Mouse (Mus musculus) CD8-positive naive resting alpha-beta T cell, adult 2 months (primary cell): ENCODE measurements around the gene Veph1.

Experiments
- DNase-seq, 2 experiments: peaks; one replicate each; pipeline ENCODE4 v3.0.0; 2022; ENCODE audit warnings: low read depth in 2 of 2, low spot score in 2 of 2

Veph1 gene

DNA sequence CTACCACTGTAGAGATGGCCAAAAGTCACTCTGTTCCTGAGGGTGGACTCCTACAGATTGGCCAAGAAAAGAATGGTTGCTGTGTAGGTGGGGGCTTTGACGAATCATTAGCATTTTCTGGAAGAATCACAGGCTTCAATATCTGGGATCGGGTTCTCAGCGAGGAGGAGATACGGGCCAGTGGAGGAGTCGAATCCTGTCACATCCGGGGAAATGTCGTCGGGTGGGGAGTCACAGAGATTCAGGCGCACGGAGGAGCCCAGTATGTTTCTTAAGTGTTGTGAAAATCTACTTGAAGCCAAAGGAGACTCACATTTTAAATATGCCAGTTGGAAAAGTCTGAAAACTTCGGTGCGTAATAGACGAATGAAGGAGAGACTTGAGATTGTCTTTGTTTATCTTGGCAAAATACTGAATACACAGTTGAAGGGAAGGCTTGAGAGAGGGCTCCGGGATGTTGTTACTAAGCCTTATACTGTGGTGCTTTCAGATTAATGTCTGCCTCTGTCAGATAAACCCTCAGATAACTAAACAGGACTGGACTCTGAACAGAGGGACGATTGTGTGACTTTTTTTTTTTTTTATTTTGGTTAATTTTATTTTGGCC is 71.6 kb downstream of the Veph1 start:
- no peak for DNase-seq

DNA sequence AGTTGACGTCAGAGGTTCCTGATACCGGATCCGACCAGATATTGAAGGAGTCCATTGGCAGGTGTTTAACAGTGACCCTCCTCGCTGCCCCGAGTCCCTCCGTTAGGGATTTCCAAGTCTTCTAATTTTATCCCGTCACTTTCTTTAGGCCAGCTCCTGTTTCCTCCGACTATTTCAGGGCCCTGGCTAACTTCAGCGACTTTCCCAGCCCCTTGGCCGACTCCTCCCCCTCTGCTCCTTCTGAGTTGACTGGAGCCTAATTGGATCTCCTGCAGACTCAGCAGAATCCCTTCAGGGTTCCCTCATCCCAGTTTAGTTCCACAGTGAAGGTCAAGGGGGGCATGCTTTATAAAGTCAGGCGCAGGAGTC is 75.4 kb downstream of the Veph1 start:
- DNase-seq = no peak

DNA sequence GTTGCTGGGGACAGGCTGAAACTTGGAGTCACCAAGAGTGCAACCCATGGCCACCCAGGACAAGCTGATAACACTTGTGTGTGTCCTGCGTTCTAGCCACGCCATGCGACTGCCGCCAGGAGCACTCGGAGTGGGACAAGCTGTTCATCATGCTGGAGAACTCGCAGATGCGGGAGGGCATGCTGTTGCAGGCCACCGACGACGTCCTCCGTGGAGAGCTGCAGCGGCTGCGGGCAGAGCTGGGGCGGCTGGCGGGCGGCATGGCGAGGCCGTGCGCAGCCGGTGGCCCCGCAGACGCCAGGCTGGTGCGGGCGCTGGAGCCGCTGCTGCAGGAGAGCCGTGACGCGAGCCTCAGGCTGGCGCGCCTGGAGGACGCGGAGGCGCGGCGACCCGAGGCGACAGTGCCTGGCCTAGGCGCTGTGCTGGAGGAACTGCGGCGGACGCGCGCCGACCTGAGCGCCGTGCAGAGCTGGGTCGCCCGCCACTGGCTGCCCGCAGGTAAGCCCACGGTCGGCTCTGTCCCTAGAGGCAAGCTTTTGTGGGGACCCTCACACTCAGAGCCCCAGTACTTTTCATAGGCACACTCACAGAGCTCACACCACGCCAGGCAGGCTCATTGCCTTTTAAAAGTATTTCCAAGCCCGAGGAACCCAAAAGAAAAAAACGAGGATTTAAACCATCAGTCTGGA is 75.9 kb downstream of the Veph1 start:
- no peak for DNase-seq

DNA sequence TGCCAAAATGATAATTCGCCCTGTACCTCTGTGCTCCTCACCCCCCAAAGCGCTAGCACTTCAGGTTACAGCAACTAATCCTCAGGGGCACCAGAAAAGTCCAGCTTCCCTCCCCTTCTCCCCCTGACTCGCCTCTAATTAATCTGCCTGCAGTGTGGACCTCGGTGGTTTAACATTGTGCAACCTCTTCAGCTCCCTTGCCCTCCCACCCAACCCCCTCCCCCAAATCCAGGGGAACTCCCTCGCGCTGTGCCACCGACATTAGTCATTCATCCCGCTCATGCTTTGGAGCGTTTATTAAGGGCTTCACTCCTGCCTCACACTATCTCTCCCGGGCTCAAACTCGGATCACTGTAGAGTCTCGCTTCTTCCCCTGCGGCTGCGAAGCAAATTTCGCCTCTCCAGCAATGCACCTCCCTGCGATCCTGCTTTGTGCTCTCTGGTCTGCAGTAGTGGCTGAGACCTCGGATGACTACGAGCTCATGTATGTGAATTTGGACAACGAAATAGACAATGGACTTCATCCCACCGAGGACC is 76.9 kb downstream of the Veph1 start, which contains the start of gene Ptx3:
Ptx3 (plus strand) TSS at position 256 of the 537 bp plus-strand sequence.
- DNase-seq = no peak

DNA sequence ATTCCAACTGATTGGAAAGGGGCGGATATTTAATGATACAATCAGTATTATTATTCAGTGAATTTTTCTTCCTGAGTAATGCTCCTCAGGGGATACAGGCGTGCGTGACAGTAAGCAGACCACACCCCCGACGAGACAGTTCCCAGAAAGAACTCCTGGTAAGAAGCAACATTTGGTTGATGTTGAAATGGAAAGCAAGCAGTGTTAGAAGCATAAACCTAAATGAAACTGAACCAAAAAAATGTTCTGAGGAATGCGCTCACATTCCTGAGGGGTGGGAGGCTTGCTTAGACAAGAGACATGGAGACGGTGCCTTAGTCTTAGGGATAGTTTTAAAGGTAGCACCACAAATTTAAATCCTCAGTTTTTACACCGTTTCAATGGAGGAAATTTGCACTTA is 80.9 kb downstream of the Veph1 start:
- DNase-seq = no peak

DNA sequence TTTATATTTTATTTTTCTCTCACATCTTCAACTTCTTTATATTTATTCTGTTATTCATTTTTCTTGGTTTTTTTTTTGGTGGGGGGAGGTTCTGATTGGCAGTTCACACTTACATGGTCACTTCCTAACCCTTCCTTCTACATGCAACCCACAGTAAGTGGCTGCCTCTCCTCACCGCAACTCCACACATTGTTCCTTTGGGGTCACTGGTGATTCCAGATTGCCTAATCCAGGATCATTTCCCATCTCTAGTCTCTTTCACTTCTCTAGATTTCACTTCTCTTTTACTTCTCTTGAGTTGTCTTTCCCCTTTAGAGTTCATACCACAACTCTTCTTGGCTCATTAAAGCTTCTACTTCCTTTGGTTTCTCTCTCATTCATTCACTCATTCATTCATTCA is 83.1 kb downstream of the Veph1 start:
- DNase-seq = no peak

DNA sequence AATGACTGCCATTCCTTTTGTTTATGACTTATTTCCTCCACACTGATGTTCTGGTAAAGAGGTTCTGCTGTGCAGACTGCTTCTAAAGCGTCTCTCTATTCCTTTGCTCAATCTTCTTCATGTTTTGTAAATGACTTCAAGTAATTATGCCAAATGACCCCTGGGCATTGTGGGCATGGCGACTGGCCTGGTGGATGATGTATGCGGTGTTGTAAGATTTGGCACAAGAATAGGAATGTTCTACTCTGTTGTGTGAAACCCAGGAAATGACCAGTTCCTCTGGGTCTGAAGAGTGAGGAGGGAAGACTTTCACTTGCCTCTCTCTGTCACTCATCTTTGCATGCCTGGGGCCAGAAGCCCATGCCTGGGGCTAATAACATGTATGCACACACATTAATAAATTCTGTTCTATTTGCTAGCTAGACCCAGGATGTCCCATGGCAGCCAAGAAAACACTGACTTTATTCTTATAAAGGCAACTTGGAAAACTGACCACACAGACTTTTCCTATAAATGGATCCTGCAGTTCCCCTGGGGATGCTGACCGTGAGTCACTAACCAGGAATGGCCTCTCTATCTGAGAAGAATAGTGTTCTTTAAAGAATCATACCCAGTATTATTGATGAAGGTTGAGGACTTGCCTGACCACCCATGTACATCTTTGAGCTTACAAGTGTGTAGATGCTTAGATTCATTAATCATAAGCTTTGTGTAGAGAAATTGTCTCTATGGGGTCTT is 87.6 kb downstream of the Veph1 start:
- no peak for DNase-seq

DNA sequence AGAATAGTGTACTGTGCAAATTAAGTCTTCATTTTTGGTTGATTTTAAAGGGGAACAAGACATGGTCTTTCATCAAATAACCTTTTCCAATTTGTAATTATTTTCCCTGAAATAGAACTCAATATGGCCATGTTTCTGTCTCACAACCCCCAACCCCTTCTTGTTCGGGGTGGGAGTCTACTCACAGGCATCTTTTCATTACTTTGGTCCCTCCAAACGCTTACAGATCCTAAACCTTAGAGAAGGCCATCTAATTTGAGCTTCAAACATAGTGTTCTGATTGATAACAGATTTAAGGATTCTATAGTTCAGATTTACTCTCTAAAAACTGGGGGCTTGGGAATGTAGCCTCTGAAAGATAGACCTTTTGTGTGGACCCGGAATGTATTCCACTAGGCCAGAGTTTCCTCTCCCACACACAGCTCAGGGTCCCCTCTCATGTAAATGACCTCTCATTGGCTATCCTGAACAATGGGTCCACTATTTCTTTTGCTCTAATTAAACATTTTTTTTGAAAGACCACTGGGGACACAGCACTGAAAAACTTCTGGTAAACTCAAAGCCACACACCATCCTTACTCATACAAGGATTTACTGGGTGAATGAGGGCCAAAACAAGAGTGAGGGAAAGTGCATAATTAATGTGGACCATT is 102.6 kb downstream of the Veph1 start:
- no peak for DNase-seq

DNA sequence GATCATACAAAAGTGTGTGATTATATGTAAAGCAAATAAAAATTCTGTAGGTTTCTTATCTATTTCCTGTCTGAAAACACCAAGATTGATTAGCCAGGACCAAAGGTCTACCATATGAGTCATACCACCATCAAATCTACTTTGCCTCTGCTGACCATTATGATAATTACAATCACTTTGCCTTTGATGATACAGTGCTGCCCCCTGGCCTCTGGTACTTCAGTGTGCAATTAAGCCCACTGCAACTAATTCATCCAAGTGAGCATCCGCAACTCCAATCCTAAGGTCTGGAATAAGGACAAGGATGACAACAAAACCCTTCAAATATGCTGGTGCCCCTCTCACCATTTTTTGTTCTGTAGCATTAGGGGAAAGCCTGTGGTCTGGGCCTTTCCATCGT is 117.0 kb downstream of the Veph1 start:
- no peak for DNase-seq

DNA sequence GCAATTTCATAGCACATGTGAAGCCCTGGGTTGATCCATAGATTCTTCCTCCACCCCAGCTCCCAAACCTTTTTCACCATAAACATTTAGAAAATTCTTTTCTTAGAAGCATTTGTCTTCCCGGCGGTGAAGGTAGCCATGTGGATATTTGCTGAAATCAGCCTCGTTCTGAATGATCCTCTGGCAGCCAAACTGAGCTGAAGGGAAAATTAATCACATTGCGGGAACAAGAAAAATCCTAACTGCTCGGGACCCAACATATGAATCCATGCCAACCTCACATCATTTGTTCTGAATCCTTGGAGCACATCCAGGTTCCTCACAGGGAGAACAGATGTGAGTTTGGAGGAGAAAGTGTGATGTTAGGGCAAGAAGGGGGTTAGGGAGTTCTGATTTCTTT is 123.7 kb downstream of the Veph1 start:
- no peak for DNase-seq

DNA sequence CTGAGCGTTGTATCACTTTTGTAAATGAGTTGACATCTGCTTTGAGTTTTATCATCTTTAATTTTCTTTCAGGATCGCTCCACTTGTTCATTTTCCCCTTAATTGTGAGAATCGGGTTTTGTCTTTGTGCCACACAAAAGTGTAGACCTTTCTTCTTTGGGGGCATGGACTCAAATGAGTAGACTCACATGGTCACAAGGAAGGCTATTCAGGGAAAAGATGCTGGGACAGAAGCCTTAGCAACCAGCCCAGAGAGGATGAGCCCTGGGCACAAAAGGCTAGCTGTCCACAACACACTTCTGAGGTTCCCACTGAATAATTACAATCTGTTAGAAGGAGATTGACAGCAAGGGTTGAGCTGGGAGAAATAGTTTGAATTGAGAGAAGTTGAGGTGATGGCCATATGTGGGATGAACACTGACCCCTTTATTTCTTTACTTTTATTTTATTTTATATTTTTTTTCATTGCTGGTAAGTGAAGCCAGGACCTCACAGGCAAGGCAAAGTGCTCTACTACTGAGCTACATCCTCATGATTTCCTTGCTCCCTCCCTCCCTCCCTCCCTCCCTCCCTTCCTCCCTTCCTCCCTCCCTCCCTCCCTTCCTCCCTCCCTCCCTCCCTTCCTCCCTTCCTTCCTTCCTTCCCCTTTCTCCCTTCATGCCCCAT is 126.6 kb downstream of the Veph1 start:
- no peak for DNase-seq

DNA sequence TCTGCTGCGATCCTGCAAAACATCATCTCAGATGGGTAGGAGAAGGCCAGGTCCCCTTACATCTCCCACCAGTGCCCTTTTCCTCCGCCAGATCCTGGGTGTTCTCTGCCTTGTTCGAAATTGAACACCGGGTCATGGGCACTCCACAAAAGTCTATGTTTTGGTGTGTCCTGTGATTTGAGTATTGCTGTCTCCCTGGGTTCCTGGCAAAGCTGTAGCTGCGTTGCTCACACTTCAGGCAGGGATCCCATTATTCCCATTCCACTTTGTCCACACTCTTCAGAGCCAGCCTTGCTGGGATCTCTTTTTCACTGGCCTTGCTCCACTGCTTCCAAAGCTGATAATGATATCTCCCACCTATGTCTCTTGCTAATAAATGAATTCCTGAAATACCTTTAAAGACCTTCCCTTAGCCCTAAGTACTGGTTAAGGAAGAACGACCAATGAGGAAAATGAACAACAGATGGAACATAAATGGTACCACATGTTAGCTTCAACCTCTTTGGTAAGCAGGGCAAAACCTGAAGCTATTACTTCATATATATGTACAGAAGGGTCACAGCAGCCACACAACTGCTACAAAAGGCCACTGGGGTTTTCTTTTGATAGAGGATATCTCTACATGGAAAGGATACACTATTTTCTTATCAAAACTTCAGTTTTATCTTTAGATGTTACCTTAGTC is 129.9 kb downstream of the Veph1 start:
- no peak for DNase-seq

DNA sequence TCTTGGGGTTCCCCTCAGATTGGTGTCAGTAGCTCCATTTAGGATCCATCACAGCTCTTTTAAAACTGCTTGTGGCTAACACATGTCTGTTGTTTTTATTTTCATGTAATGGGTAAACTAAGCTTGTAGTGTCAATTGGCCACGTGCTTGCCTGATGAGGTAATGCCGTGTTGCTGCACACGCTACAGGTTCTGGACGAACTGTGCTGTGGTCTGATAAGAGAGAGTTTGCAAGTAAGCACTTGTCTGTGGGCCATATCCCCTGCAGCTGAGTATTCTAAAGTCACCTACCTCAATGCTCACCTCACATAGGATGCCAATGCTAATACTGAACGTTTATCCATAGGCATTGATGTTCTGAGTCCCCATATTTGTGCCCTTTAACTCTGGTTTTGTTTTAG is 131.6 kb downstream of the Veph1 start:
- DNase-seq = no peak

DNA sequence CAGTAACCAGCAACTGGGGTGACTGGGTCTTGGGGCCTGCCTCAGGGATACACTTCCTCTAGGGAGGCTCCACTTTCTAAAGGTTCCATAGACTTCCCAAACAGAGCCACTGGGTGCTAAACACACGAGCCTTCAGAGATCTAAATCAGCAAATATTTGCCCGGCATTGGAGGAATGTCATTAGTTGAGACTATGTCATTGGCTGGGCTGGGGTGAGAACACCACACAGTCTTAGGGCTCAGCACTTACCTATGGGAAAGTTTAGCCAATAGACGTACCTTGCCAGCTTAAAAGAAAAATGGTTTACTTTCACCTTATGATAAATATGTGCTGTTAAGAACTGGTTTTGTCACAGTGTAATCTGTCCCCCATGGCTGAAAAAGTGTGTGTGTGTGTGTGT is 132.1 kb downstream of the Veph1 start:
- no peak for DNase-seq

DNA sequence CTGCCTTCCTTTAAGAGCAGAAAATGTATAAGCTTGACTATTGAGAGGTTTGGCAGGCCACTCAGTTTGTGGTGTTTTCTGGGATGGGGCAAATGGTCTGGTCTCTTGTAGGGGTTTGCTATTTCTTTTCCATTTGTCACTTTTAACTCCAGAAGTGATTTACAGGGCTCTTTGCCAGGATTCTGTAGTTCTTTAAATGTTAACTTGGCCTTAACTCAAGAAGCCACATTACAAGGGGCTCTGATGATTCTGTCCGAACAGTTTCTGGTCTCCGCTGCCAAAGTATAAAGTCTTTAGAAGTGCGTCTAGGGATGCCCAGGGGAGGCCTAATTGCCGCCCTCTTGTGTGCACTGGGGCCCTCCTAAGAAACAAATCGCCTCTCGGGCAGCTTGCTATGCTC is 134.0 kb downstream of the Veph1 start:
- no peak for DNase-seq

DNA sequence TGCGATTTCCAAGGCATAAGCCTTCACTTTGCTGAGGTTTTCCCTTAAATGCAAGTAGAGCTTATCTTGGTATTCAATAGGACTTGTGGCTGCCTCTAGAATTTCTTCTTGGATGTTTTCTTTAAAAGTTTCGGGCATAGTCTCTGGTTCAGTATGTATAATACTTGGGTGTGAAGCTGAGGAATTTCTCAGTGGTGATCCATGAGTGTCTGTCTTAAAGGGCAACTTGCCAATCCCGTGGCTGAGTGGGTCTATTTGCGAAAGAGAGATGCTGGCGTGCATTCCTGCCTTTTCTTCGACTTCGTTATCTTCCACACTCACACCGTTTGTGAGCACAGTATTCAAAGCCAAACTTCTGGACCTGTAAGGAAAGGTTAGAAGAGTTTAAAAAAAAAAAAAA is 138.7 kb downstream of the Veph1 start:
- no peak for DNase-seq

DNA sequence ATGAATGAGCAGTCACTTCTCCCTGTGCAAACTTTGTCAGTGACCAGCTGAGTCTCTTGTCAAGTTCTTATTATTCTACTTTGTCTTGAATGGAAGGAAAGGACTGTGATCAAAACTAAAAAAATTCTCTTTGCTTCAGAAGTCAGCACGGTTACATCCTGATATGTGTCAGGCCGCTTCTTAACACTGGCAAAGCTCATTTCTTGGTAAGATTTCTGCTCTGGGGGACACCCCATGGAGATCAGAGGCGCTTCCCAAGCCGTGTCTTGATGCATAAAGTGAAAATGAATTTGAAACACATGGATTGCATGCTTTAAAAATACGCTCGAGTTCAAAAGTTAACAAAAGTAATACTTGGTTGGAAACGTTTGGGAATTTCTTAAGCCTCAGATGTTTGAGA is 159.0 kb downstream of the Veph1 start:
- DNase-seq = no peak

DNA sequence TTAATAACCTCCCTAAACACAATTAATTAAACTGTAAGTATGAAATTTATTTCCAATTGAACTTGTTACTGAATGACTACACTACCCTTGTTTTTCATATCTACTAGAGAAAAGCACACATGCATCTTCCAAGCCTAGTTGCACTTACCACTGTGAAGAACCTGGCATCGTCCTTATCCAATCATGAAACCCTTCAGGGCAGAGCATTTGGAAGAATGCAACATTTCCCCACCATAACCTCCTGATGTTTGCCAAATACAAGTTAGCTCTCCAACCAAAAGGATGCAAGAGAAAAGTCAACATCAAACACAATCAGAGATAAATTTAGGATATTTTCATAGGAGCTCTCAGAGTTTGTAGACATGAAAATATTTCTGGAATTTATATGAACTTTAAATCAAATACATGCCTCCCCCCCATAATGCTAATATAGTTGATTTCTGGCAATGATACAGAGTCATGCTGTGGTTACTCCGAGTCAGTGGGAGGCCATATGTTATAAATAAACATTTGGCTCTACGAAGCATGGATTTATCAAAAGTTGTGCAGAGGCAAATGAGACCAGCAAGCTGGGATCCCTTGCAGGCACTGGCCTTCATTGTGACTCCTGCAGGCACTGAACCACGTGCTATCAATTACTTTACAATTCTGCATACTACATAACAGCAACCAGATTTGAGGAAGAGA is 165.2 kb downstream of the Veph1 start:
- DNase-seq = no peak

DNA sequence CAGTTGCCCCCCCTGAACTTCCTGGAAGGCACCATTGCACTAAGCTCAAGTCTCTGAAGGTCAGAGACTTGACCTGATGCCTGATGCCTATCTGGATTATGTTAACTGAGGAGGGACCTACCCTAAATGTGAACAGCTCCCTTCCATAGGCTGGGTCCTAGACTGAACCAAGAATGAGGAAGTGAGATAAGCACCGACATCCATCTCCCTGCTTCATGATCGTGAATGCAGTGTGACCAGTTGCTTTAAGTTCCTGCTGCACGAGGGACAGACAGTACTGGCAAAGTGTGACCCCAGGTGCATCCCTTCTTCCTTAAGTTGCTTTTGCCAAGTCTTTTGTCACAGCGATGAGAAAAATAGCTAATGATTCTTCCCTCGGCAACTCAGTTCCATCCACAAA is 166.9 kb downstream of the Veph1 start:
- no peak for DNase-seq

DNA sequence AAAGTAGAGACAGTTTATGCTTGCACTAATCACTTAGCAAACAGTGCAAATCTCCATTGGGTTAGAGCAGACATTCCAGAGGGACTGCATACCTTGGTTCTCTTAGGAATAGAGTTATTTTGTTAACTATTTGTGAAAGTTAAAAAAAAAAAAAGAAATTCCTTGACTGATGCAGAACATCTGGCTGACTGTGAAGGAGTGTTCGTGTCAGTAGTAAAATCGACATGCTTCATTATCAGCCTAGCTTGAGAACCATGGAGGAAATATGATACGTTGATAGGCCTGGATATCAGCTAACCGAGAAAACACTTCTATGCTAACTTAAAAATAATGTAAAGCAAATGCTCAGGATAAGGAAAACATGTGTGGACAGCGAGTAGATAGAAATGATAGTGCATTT is 191.1 kb downstream of the Veph1 start:
- DNase-seq = no peak
